Mouse (Mus musculus) brain, embryonic 14.5 days (tissue): ENCODE data around the gene Camk2g.

Experiments used
- CTCF ChIP-seq: fragments of 200-500 bp; IDR thresholded peaks from 2 replicates; pipeline ENCODE4 v1.5.1; 2012; ENCODE audit warnings: inconsistent platforms, mild to moderate bottlenecking, moderate library complexity, borderline replicate concordance; ENCODE audit not compliant: insufficient read depth, insufficient read length; ENCODE audit errors: extremely low read depth
- POLR2A ChIP-seq: fragments of 200-500 bp; IDR thresholded peaks from 2 replicates; pipeline ENCODE4 v1.6.1; 2012; ENCODE audit warnings: mild to moderate bottlenecking, inconsistent platforms, borderline replicate concordance; ENCODE audit not compliant: poor library complexity, insufficient read depth, insufficient read length, severe bottlenecking; ENCODE audit errors: extremely low read depth

- no peak for TF ChIP-seq CTCF
- TF ChIP-seq POLR2A = no peak
Observed at GRCm38 (mm10) chr14:20784708-20785107, 9.2 kb downstream of the Camk2g start.
